Mouse (Mus musculus) CH12.LX (cell line): ENCODE results near the gene Kdm2b. TPM values are rescaled to one million over a fixed set of nuclear protein-coding genes. Genes with fewer than 3 reads are reported as not detected.

Experiments used
- DNase-seq: peaks from one replicate; pipeline ENCODE4 v3.0.0-alpha.2; 2013; ENCODE audit errors: extremely low read depth
- H3K27ac ChIP-seq: 2 replicates; pipeline ENCODE4 v1.5.1; 2012; ENCODE audit warnings: low read depth, mild to moderate bottlenecking, control low read depth, moderate library complexity; ENCODE audit not compliant: insufficient read depth
- H3K27me3 ChIP-seq: replicated peaks from 2 replicates; pipeline ENCODE3; 2012; ENCODE audit warnings: inconsistent platforms
- H3K36me3 ChIP-seq, 2 experiments: replicated peaks in 1 of 2; 2 replicates each; pipeline versions ENCODE3 to v1.6.1; 2012; ENCODE audit warnings: inconsistent platforms in 1 of 2, low read length in 1 of 2, mild to moderate bottlenecking in 1 of 2, mixed read lengths in 1 of 2, moderate library complexity in 1 of 2; ENCODE audit not compliant: control insufficient read depth in 1 of 2, insufficient read depth in 1 of 2
- H3K4me1 ChIP-seq, 2 experiments: 2 replicates each; pipeline ENCODE4 v1.6.1; 2012; ENCODE audit warnings: inconsistent platforms in 1 of 2, moderate library complexity in 1 of 2; ENCODE audit not compliant: insufficient read depth in 2 of 2, control insufficient read depth in 1 of 2
- H3K4me2 ChIP-seq: 2 replicates; pipeline ENCODE4 v1.6.1; 2012; ENCODE audit warnings: low read depth, mild to moderate bottlenecking, control low read depth; ENCODE audit not compliant: poor library complexity, insufficient read depth, severe bottlenecking
- H3K4me3 ChIP-seq, 3 experiments: fragments of 150-350 bp in 1 of 3; sonication (generic) in 1 of 3; replicated peaks in 1 of 3; 2 replicates each; pipeline versions ENCODE3 to v1.5.1; 2011 to 2012; ENCODE audit warnings: low read depth in 2 of 3, low read length in 2 of 3, mild to moderate bottlenecking in 2 of 3, moderate library complexity in 2 of 3, control low read depth in 1 of 3, improper control_type of control experiment in 1 of 3, inconsistent platforms in 1 of 3, mixed read lengths in 1 of 3; ENCODE audit not compliant: poor library complexity in 1 of 3
- H3K79me2 ChIP-seq: replicated peaks from 2 replicates; pipeline ENCODE4 v1.6.1; 2012; ENCODE audit warnings: mild to moderate bottlenecking, moderate library complexity; ENCODE audit not compliant: control insufficient read depth, poor library complexity, insufficient read depth, severe bottlenecking; ENCODE audit errors: extremely low read depth
- H3K9ac ChIP-seq: 2 replicates; pipeline ENCODE4 v1.6.1; 2012; ENCODE audit warnings: low read depth, mild to moderate bottlenecking, control low read depth, moderate library complexity; ENCODE audit not compliant: insufficient read depth
- H3K9me3 ChIP-seq: replicated peaks from 2 replicates; pipeline ENCODE3; 2012; ENCODE audit warnings: low read length, inconsistent platforms, mixed read lengths
- CTCF ChIP-seq, 2 experiments: IDR thresholded peaks in 1 of 2; conservative IDR thresholded peaks in 1 of 2; 2 replicates each; pipeline ENCODE4 v1.5.1; 2011 to 2012; ENCODE audit warnings: low read depth in 2 of 2, low read length in 2 of 2, improper control_type of control experiment in 1 of 2, inconsistent platforms in 1 of 2, mild to moderate bottlenecking in 1 of 2, moderate library complexity in 1 of 2
- ELF1 ChIP-seq: IDR thresholded peaks from 2 replicates; pipeline ENCODE4 v1.6.1; 2014; ENCODE audit warnings: low read depth, mild to moderate bottlenecking, inconsistent platforms, low read length, improper control_type of control experiment
- HCFC1 ChIP-seq: IDR thresholded peaks from 2 replicates; pipeline ENCODE4 v1.6.1; 2012; ENCODE audit warnings: low read depth, mild to moderate bottlenecking, inconsistent platforms, low read length, improper control_type of control experiment
- JUN ChIP-seq: IDR thresholded peaks from 2 replicates; pipeline ENCODE4 v1.6.1; 2011; ENCODE audit warnings: low read depth, mild to moderate bottlenecking, low read length, improper control_type of control experiment, moderate library complexity; ENCODE audit not compliant: insufficient read depth
- JUND ChIP-seq: conservative IDR thresholded peaks from 2 replicates; pipeline ENCODE4 v1.6.1; 2011; ENCODE audit warnings: low read depth, low read length, improper control_type of control experiment
- MAX ChIP-seq: IDR thresholded peaks from 2 replicates; pipeline ENCODE4 v1.6.1; 2011; ENCODE audit warnings: low read length, improper control_type of control experiment
- MEF2A ChIP-seq: IDR thresholded peaks from 2 replicates; pipeline ENCODE4 v1.6.1; 2014; ENCODE audit warnings: low read depth, mild to moderate bottlenecking, inconsistent platforms, low read length, improper control_type of control experiment, borderline replicate concordance
- MXI1 ChIP-seq: IDR thresholded peaks from 2 replicates; pipeline ENCODE4 v1.6.1; 2011; ENCODE audit warnings: mild to moderate bottlenecking, low read depth, low read length, improper control_type of control experiment
- MYC ChIP-seq: IDR thresholded peaks from 2 replicates; pipeline ENCODE4 v1.6.1; 2011; ENCODE audit warnings: low read depth, mild to moderate bottlenecking, improper control_type of control experiment, low read length
- NELFE ChIP-seq: IDR thresholded peaks from 2 replicates; pipeline ENCODE4 v1.6.1; 2011; ENCODE audit warnings: low read depth, low read length, improper control_type of control experiment
- RAD21 ChIP-seq: IDR thresholded peaks from 2 replicates; pipeline ENCODE4 v1.6.1; 2011; ENCODE audit warnings: low read depth, mild to moderate bottlenecking, low read length, improper control_type of control experiment, moderate library complexity
- RCOR1 ChIP-seq: conservative IDR thresholded peaks from 2 replicates; pipeline ENCODE4 v1.6.1; 2012; ENCODE audit warnings: low read depth, mild to moderate bottlenecking, inconsistent platforms, low read length, improper control_type of control experiment
- SMC3 ChIP-seq: IDR thresholded peaks from 2 replicates; pipeline ENCODE4 v1.6.1; 2011; ENCODE audit warnings: low read depth, low read length, improper control_type of control experiment
- UBTF ChIP-seq: IDR thresholded peaks from 2 replicates; pipeline ENCODE4 v1.6.1; 2012; ENCODE audit warnings: low read depth, mild to moderate bottlenecking, inconsistent platforms, low read length, improper control_type of control experiment, moderate library complexity
- ZC3H11A ChIP-seq: IDR thresholded peaks from 2 replicates; pipeline ENCODE4 v1.6.1; 2012; ENCODE audit warnings: low read depth, mild to moderate bottlenecking, inconsistent platforms, low read length, improper control_type of control experiment
- ZKSCAN1 ChIP-seq: IDR thresholded peaks from 2 replicates; pipeline ENCODE4 v1.6.1; 2012; ENCODE audit warnings: low read depth, inconsistent platforms, low read length, improper control_type of control experiment, borderline replicate concordance
- dilution Hi-C: fragments of 300-500 bp; cut with MboI; formaldehyde crosslinking; loops from 2 replicates; pipeline ENCODE4 v1.14.3; 2020; ENCODE audit warnings: low sequenced_read_pairs; ENCODE audit not compliant: extremely low pct_unique_long_range_greater_than_20kb, extremely low pct_ligation_motif_present
- in situ Hi-C: fragments of 300-500 bp; cut with MboI; formaldehyde crosslinking; loops from 3 replicates; pipeline ENCODE4 v1.14.3; 2019; ENCODE audit warnings: low sequenced_read_pairs, low pct_ligation_motif_present, low pct_unique_long_range_greater_than_20kb, mixed read lengths
- polyA plus RNA-seq: library from polyadenylated mRNA; unstranded; fragments of >175 nt; gene quantifications from 2 replicates; pipeline ENCODE4 v1.2.1, GENCODE M21; 2012; ENCODE audit warnings: low read depth; ENCODE audit not compliant: insufficient read length
- total RNA-seq, 2 experiments: library from RNA; depleted of rRNA; stranded (reverse); fragments of 300-350 nt in 1 of 2; fragments of >200 nt in 1 of 2; gene quantifications; 2 replicates each; pipeline ENCODE4 v1.2.3; 2012 to 2014

Gene Kdm2b
- total and polyA plus RNA-seq, 3 experiments: 69.3 to 138 (median 80.1) TPM

DNA sequence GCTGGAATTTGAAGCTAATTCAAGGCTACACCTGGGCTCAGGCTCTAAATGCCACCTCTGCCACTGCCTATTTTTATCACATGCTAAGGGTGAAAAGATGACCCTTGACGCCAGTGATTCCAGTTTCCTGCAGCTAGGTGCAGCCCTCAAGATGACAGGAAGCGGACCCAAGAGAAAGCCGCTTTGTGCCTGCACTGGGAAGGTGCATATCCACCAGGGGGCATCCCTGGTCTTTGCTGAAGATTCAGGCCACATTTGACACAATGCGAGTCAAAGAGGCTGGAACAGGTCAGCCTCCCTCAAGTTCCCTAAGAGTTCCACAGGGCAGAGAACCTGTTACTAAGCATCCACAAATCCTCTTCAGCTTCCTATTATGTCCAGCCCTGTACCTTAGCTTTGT is 21.3 kb downstream of the Kdm2b start:
- Histone ChIP-seq H3K79me2 (0 out of 2 replicates have a peak, but pooled peaks cover 2% of the 10 kb centered on the region), H3K4me3 (no peak overlapping the region), H3K4me2 (no peak overlapping the region), H3K36me3 (peaks cover 2 to 53% of the 10 kb centered on the region in 2 experiments), H3K4me1 (peaks cover 0 to 33% of the 10 kb centered on the region in 2 experiments; a peak in 2 of 4 replicates), H3K9ac (no peak overlapping the region), H3K9me3 (no peaks in the 10 kb centered on the region), H3K27ac (no peak overlapping the region), H3K27me3 (no peaks in the 10 kb centered on the region)
- TF ChIP-seq ZC3H11A: peak; percentile 92
- 0 out of 2 replicates have a peak, but pooled peaks have one; percentile 11 for TF ChIP-seq ELF1
- no peak for TF ChIP-seq RCOR1
- peak; percentile 99 for TF ChIP-seq SMC3
- no peak for TF ChIP-seq JUN
- 0 out of 2 replicates have a peak, but pooled peaks have one; percentile 31 for TF ChIP-seq MYC
- TF ChIP-seq HCFC1: no peak
- peak; percentile 98 for TF ChIP-seq RAD21
- peak; percentile 35 to 98 for TF ChIP-seq CTCF (conservative IDR thresholded peaks at IDR 0.05 in 1 of 2, IDR thresholded peaks at IDR 0.05 in 1 of 2; ENCODE audit: low read depth in 2 of 2, low read length in 2 of 2)
- dilution Hi-C loops (no loop called here), in situ Hi-C loops (loop anchor here (5.0 kb wide), 1 partner anchor 79 kb away; the partner anchor contains the start of gene Morn3)
- DNase-seq: peak; percentile 73

DNA sequence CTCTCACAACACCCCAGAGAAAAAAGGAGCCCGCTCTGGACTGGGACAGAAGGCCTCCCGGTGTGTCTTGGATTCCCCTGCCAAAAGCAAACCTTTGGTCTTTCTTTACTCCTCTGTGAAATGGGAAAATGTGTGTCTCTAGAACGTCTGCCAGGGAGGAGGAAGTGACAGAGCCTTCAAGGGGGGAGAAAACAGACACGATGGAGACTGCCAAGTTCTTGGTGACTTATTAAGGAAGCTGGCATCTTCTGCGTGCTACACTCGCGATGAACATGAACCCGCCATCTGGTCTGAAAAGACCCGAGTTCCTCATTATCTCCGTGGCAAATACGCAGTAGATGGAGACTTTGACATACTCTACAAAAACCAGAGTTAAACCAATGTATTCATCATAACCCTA is 24.2 kb downstream of the Kdm2b start:
- no peak for DNase-seq
- no peaks in the 10 kb centered on the region for H3K9me3 ChIP-seq
- TF ChIP-seq NELFE (no peak), MEF2A (no peak), ZKSCAN1 (no peak), MAX (no peak)
- H3K36me3 ChIP-seq: peaks cover 14 to 63% of the 10 kb centered on the region in 2 experiments
- no peak overlapping the region for H3K4me2 ChIP-seq
- H3K27ac ChIP-seq: no peak overlapping the region
- dilution Hi-C loops: no loop called here
- in situ Hi-C loops: loop anchor here (5.0 kb wide), 1 partner anchor 82 kb away; the partner anchor contains the start of gene Morn3
- no peaks in the 10 kb centered on the region for H3K79me2 ChIP-seq
- H3K4me1 ChIP-seq: peaks cover 0 to 26% of the 10 kb centered on the region in 2 experiments; a peak in 2 of 4 replicates
- no peak overlapping the region for H3K4me3 ChIP-seq
- no peaks in the 10 kb centered on the region for H3K27me3 ChIP-seq
- H3K9ac ChIP-seq: no peak overlapping the region

DNA sequence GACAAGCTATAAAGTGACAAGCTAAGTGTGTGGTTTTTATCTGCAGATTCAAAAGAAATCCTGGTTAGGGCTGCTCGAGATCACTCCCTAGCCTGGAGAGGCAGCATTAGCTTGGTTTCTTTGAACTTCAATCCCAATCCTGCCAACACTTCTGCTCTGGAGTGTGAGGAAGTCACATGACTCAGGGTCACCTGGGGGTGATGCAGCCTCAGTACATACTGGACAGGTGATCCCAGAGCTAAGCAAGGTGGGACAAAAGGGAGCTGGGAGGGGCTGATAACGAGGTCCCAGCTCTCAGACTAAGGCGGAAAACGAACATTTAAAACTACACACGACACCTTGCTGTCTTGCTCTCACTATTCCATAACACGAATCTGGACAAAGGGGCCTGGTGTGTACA is 24.8 kb downstream of the Kdm2b start:
- Histone ChIP-seq H3K9me3 (no peaks in the 10 kb centered on the region), H3K4me2 (no peak overlapping the region), H3K27me3 (no peaks in the 10 kb centered on the region), H3K9ac (no peak overlapping the region), H3K4me3 (no peak overlapping the region), H3K4me1 (peaks cover 0 to 20% of the 10 kb centered on the region in 2 experiments; a peak in 2 of 4 replicates), H3K27ac (no peak overlapping the region), H3K36me3 (peaks cover 19 to 62% of the 10 kb centered on the region in 2 experiments), H3K79me2 (no peaks in the 10 kb centered on the region)
- in situ Hi-C loops (loop anchor here (5.0 kb wide), 1 partner anchor 82 kb away; the partner anchor contains the start of gene Morn3), dilution Hi-C loops (no loop called here)
- TF ChIP-seq JUND (no peak), MXI1 (no peak), SMC3 (no peak), UBTF (no peak)
- no peak for DNase-seq
